Mouse (Mus musculus) erythroblast, embryonic 14.5 days (primary cell): ENCODE measurements around the gene Gadd45gip1. TPM values are rescaled to one million over a fixed set of nuclear protein-coding genes. Genes with fewer than 3 reads are reported as not detected.

ENCODE experiments used
- H3K27me3 ChIP-seq: 2 replicates; pipeline ENCODE4 v1.6.1; 2012; ENCODE audit warnings: inconsistent platforms; ENCODE audit not compliant: control insufficient read depth
- H3K36me3 ChIP-seq: 2 replicates; pipeline ENCODE4 v1.6.1; 2012; ENCODE audit warnings: mild to moderate bottlenecking, inconsistent platforms; ENCODE audit not compliant: control insufficient read depth
- H3K4me1 ChIP-seq: 2 replicates; pipeline ENCODE4 v1.6.1; 2012; ENCODE audit warnings: inconsistent platforms; ENCODE audit not compliant: control insufficient read depth
- H3K4me3 ChIP-seq: replicated peaks from 2 replicates; pipeline ENCODE3; 2012; ENCODE audit warnings: moderate library complexity, mild to moderate bottlenecking, inconsistent platforms
- H3K9me3 ChIP-seq: 2 replicates; pipeline ENCODE4 v1.6.1; 2012; ENCODE audit warnings: low read length, inconsistent platforms, mixed read lengths; ENCODE audit not compliant: control insufficient read depth
- GATA1 ChIP-seq: IDR thresholded peaks from 2 replicates; pipeline ENCODE4 v1.6.1; 2012; ENCODE audit warnings: low read length, inconsistent platforms, mixed read lengths
- TAL1 ChIP-seq: IDR thresholded peaks from 3 replicates; pipeline ENCODE4 v1.6.1; 2012; ENCODE audit warnings: low read length, inconsistent platforms, mixed read lengths
- polyA plus RNA-seq: library from polyadenylated mRNA; stranded (reverse); fragments of >175 nt; gene quantifications from 2 replicates; pipeline ENCODE4 v1.2.3, GENCODE M21; 2012

Gene Gadd45gip1
- polyA plus RNA-seq, 1 experiment: 11.6 TPM

DNA sequence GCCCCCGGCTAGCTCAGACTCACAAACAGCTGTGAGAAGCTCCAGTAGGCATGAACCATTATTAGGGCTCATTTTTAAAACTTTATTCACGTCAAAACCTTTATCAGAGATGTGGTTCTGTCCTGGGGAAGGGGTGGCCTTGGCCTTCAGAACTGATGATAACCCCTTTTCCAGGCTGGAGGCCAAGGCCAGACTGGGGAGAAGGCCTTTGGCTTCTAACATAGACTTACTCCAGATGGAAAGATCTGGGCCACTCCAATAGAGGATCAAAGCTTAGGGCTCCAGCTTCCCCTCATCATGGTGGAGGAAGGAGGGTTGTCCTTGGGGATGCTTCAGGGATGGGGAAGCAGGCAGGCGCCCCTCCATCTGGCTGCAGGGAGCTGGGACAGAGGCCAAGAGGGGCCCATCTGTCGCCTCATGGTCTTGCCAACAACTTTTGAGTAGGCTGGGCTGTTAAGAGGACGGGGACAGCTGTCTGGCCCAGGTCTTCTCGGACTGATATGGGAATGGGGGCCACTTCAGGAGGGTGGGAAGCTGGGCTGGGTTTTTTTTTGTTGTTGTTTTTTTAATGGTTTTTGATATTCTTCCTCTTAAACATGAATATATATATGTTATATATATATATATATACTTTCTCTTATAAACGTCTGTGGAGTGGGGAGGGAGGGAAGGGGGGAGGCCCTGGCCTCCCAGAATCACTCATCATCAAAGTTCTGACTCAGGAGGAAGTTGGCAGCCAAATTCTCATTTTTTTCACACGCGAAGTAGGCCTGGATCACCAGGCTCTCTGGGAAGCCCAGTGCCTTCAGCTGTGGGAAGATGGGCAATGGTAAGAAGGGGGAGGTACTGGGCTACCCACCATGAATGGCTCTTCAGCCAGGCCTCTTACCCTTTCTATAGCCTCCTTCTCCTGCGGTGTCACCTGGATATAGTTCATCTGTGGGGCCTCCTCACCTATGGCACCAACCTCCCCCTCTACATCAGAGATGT is 3.8 kb downstream of the Gadd45gip1 start:
- Histone ChIP-seq H3K9me3 (no peaks in the 10 kb centered on the region), H3K36me3 (peaks cover 82% of the 10 kb centered on the region), H3K27me3 (no peaks in the 10 kb centered on the region), H3K4me3 (peak overlapping the region; percentile 98), H3K4me1 (peaks cover 87% of the 10 kb centered on the region)
- TF ChIP-seq GATA1: no peak
- TF ChIP-seq TAL1: no peak

DNA sequence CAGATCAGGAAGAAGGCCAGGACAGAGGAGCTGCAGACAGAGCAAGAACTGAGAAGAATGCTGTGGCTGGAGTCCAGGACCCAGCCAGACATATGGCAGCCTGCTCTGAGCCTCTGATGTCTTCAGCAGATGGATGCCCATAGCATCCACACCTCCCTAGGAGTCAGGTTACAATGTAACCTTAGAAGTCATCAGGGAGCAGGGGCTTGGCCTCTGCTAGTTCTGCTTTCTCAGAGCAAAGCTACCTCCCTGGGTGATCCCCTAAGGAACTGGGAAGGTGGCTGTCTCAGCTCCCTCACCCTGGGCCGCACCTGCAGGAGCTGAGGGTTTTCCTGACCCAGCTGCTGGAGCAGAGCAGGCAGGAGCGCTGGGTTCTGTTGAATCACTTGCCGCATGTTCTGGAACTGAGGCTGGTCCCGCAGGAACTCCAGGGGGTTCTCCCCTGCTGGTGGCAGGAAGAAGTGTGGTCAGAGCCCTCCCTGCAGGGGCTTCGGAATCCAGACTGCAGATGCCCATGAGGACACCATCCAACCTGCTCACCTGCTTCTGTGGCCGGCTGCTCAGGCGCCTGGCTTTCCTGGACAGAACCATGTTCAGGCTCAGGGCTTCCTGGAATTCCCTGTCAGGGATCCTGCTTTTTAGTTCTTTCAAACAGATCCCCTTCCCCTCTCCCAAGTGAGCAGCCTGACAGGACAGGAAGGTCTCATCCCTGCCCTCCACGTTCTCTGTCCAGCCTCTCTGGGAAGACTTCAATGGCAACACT is 6.0 kb downstream of the Gadd45gip1 start:
- H3K4me3 ChIP-seq: peak overlapping the region; percentile 95

DNA sequence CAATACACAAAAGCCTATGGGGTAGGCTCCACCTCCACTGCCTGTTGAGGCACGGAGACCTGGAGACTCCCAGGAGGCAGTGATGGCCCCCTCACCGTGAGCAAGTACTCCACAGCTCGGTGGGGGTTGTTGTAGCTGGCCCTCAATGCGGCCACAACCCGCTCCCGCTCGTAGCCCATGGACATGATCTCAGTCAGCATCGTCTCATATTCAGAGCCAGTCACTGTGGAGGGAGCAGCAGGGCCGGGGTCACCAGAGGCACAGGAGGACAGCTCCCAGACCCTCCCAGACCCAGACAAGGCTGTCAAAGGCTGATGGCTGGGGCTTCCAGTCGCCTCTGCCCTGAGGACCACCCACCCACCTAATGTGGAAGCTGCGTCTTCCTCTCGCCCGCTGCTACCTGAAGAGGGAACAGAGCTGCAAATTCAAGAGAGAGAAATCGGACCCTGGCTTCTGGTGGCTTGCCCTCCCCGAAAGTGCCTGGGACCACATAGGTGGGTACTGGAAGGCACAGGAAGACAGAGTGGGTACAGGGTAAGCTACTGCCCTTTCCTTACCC is 6.7 kb downstream of the Gadd45gip1 start:
- Histone ChIP-seq H3K36me3 (peaks cover 97% of the 10 kb centered on the region), H3K27me3 (no peaks in the 10 kb centered on the region), H3K4me1 (peaks cover 90% of the 10 kb centered on the region), H3K9me3 (no peaks in the 10 kb centered on the region), H3K4me3 (peak overlapping the region; percentile 95)
- no peak for TF ChIP-seq GATA1
- TF ChIP-seq TAL1: no peak

More for the DNA sequence above, 6.0 kb downstream of the Gadd45gip1 start:
- H3K27me3 ChIP-seq: no peaks in the 10 kb centered on the region
- no peak for TF ChIP-seq TAL1
- no peak for TF ChIP-seq GATA1
- peaks cover 95% of the 10 kb centered on the region for H3K36me3 ChIP-seq
- H3K9me3 ChIP-seq: no peaks in the 10 kb centered on the region
- peaks cover 89% of the 10 kb centered on the region for H3K4me1 ChIP-seq

DNA sequence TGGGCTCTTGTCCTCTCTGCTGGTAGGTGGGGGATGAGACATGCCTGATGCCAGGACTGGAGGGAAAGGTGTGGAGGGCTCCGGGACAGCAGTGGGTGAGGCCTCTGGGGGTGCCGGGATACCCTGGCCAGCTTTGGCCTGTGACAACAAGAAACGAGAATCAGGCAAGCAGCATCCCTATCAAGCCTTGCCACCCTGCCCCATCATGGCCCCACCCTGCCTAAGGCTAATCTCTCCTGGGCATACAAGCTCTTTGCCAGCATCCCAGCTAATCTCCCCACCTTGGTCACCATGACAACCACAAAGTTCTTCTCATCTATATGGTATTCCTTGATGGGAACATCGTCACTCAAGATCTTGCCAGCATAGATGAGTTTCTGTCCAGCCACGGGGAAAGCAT is 7.2 kb downstream of the Gadd45gip1 start:
- Histone ChIP-seq H3K9me3 (no peaks in the 10 kb centered on the region), H3K4me1 (peaks cover 90% of the 10 kb centered on the region), H3K36me3 (peaks cover 97% of the 10 kb centered on the region), H3K27me3 (no peaks in the 10 kb centered on the region), H3K4me3 (peak overlapping the region; percentile 95)
- TF ChIP-seq GATA1 (peak; percentile 99), TAL1 (peak; percentile 97)

DNA sequence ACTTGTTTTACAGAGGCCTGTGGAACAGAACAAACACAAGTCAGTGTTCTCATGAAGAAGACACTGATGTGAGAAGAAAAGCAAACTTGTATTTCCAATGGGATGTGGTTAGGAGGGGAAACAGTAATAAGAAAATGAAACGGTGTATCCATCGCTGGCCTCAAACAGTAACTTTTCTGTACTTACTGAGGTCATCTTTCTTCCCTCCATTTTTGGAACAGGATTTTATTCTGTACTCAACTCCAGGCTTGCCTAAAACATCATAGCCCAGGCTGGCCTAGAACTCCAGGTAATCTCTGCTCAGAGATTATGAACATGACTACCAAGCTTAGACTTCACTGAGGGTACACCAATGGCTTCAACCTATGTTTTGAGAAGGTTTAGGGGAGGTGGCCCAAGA is 8.1 kb downstream of the Gadd45gip1 start:
- Histone ChIP-seq H3K9me3 (no peaks in the 10 kb centered on the region), H3K4me1 (peaks cover 90% of the 10 kb centered on the region), H3K4me3 (peak overlapping the region; percentile 95), H3K36me3 (peaks cover 97% of the 10 kb centered on the region), H3K27me3 (no peaks in the 10 kb centered on the region)
- TF ChIP-seq TAL1: no peak
- TF ChIP-seq GATA1: no peak

DNA sequence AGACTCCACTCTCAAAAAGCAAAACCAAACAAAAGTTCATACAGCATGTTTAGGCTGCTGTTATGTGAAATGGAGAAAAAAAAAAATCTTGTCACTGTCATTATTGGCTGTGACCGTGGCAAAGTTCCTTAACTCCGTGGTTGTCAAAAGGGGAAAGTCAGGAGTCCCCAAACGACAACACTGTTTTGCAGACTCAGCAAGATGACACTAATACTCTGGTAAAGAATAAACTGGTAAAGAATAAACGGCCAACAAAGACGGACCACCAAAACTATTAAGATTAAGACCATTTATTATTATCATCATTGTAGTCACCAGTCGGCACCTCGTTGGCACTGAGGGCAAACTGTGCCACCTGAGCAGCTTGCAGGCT is 8.5 kb downstream of the Gadd45gip1 start:
- Histone ChIP-seq H3K4me3 (peak overlapping the region; percentile 95), H3K4me1 (peaks cover 90% of the 10 kb centered on the region), H3K27me3 (no peaks in the 10 kb centered on the region), H3K36me3 (peaks cover 97% of the 10 kb centered on the region), H3K9me3 (no peaks in the 10 kb centered on the region)
- no peak for TF ChIP-seq GATA1

DNA sequence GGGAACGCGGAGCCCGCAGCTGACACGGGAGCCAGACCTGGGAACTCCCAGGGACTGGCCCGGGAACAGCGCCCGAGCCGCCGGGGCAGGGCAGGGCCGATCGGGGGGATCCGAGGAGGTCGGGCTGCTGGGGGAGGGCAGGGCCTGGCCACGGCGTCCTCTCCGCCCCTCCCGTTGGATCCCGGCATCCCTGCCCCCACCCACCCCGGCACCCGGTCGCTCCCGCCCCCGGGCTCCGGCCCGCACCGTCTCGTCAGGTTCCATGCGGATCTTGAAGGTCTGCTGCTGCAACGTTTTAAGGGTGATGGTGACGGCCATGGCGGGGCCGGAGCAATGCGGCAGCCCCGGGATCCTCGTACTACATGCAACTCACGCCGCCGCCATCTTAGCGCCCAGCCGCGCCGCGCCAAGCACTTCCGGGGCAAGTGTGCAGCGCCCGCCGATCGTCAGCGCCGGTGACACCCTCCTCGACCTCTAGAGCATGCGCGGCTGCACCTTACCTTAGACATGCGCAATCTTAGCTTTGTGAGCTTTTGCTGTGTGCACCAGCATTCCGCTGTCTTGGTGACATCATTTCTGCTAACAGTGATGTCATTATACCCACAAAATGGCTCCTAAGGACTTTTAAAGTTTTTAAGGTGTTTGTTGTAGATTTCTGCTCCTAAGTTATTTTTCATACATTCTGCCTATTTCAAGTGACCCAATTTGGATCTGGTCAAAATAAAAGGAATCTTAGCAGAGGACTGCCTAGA is 9.1 kb downstream of the Gadd45gip1 start, which contains the start of gene Rad23a:
Gene Rad23a (minus strand): TSS at position 418 of the 752 bp plus-strand sequence.
- TF ChIP-seq TAL1 (no peak), GATA1 (no peak)
- H3K9me3 ChIP-seq: no peaks in the 10 kb centered on the region
- peaks cover 97% of the 10 kb centered on the region for H3K36me3 ChIP-seq
- peaks cover 91% of the 10 kb centered on the region for H3K4me1 ChIP-seq
- H3K4me3 ChIP-seq: peak within 1 kb of the TSS; percentile 95
- H3K27me3 ChIP-seq: no peaks in the 10 kb centered on the region

DNA sequence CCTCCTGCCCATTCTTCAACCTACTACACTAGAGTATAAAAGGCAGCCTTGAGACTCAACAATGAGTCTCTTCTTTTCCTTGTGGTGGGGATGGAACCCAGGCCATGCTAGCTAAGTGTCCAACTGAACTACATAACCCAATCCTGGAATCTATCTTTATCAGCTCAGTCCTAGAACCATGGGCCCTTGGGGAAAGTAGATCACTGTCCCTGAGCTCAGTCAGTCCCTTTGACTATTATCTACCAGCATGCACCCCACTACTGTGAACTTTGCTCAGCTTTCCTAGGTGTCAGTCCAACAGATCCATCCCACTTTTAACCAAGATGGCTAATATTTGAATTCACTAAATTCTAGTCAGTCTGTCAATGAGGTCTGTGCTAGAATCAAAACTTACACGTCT is 10.2 kb downstream of the Gadd45gip1 start:
- H3K9me3 ChIP-seq: no peaks in the 10 kb centered on the region
- H3K36me3 ChIP-seq: peaks cover 96% of the 10 kb centered on the region
- H3K4me3 ChIP-seq: no peak overlapping the region
- H3K27me3 ChIP-seq: no peaks in the 10 kb centered on the region
- peaks cover 87% of the 10 kb centered on the region for H3K4me1 ChIP-seq
- TF ChIP-seq TAL1 (no peak), GATA1 (no peak)
